Mouse (Mus musculus) thymus, postnatal 4 days (tissue): ENCODE measurements around the gene Tbc1d22a.
A peak's percentile ranks its signal among the peaks of the same experiment; 100 is the strongest.

Source experiments
- DNase-seq: peaks from one replicate; pipeline ENCODE4 v3.0.0; 2021

Tbc1d22a gene

DNA sequence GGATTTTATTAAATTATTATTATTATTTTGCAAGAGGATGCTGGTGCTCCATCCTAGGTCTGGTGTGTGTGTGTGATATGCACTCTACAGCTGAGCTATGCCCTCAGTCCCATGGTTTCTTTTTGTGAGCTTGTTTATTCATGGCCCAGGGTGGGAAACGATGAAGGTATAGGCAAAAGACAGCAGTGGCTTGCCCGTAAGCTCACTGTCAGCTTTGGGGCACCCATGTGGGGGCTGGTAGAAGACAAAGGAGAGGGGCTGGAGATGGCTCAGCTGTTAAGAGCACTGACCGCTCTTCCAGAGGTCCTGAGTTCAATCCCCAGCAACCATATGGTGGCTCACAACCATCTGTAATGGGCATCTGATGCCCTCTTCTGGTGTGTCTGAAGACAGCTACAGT is 32.9 kb upstream of the Tbc1d22a start:
- peak; percentile 36 for DNase-seq

DNA sequence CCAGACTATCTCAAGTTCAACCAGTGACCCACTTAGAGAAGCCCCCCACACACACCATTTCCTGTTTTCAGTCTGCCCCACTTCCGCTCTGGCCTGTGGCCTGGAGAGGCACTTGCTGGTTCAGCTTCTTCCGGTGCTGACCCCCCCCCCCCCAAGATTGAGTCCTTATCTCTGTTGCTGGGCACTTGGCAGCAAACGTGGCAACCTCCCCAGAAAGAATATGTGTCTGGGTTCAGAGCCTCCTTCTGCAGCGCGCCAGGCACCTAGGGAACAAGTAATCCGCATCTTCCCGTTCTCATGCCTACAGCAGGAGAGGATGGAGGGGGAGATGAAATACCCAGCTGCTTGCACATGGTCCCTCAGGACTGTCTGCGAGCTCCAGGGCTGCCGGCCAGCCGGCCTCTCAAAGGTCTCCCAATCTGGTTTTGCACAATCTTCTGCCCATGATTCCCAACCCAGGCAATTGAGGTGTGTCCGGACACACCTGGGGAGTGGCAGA is 32.3 kb upstream of the Tbc1d22a start:
- peak; percentile 72 for DNase-seq

DNA sequence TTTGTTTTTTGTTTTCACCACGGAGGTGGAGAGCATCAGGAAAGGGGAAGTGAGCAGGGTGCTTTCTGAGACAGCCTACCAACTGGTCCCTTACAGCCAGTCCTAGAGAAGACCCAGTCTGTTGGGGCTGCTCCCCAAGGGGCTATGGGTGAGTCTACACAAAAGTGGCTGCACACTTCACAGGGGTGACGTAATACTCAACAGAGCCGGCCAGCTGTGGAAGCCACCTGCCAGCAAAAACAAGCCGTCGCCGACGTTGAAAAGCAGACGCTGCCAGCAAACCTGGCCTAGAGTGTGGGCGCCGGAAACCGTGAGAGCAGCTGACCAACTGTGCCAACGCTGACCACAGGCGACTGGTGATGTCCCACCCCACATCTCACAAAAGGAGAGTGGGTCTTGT is 31.6 kb upstream of the Tbc1d22a start:
- peak; percentile 84 for DNase-seq

DNA sequence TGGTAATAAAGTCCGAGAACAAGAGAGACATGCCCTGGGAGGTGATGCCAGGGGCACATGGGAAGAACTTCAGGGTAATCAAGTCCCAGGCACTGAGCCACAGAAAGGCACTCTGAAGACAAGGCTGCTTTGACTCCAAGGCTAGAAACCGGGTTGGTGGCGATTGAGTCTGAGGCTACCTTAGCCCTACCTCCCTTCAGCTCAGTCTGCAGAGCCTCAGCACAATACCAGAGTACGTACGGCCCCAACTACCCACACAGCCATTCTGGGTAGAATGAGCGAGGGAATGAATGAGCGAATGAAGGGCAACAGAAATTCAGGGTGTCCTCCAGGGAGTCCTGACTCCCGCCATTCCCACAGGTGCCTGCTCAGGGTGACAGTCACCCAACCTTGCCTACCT is 30.8 kb upstream of the Tbc1d22a start:
- DNase-seq: peak; percentile 64

- DNase-seq: peak; percentile 45
These were observed 30.2 kb upstream of the Tbc1d22a start for GRCm38 (mm10) chr15:86184071-86184470.

GRCm38 (mm10) chr15:86184851-86185688 is 29.2 kb upstream of the Tbc1d22a start:
- DNase-seq: peak; percentile 73

- peak; percentile 87 for DNase-seq
These were observed 28.3 kb upstream of the Tbc1d22a start, which contains the start of gene Cerk for GRCm38 (mm10) chr15:86185689-86186569. Gene Cerk (minus strand): TSS chr15:86186141.

DNA sequence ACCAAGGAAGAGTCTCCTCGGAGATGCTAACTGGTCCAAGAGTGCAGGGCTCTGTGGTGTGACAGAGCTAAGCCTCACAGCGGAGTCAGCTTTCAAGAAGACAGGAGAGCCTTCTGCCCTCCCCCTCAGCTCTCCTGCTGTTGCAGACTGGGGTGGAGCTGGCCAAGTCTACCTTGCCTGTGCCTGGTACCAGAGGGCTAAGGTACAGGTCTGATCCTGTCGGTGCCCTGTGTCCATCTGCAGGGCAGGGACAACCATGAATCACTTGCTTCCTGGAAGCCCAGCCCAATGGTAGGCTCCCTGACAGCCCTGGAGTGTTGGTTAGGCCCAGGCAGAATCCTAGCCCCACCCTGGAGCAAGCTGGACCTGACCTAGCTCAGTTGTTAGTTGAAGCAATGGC is 27.6 kb upstream of the Tbc1d22a start:
- DNase-seq: peak; percentile 41

GRCm38 (mm10) chr15:86188186-86188585 is 26.1 kb upstream of the Tbc1d22a start:
- no peak for DNase-seq

- DNase-seq: peak; percentile 28
These were observed 25.4 kb upstream of the Tbc1d22a start for GRCm38 (mm10) chr15:86188746-86189470.

DNA sequence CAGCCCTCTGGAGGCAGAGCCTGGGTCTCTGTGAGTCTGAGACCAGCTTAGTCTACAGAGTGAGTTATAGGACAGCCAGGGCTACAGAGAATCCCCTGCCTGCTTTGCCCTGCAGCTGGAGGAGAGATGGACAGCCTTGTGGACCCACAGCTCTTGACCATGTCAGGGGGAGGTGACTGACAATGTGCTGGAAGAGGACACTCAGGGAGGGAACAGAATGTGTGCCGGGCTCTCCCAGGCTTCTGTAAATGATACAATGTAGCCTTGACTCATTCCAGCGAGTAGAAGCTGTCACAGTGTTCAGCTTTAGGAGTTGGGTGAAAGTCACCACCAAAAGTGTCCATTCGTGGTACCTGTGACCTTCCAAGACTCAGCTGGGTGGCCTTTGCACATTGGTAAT is 23.9 kb upstream of the Tbc1d22a start:
- DNase-seq: no peak

- DNase-seq: peak; percentile 23
These were observed 22.8 kb upstream of the Tbc1d22a start for GRCm38 (mm10) chr15:86191505-86191904.

DNA sequence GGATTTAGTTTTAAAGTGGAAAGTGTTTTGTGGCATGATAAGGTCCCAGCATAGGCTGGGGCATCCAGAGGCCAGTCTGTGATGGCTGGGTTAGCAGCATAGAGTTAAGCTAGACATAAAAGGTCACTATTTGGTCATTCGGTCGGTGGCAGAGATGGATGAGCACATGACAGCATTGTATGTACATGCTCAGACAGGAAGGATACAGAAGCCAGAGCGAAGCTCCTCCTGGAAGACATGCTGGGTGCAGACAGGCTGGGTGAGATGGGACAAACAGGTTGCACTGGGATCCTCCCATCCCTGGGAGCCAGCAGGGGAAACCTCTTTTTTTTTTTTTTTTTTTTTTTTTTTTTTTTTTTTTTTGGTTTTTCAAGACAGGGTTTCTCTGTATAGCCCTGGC is 22.3 kb upstream of the Tbc1d22a start:
- DNase-seq: no peak

- DNase-seq: peak; percentile 68
These were observed 19.4 kb upstream of the Tbc1d22a start for GRCm38 (mm10) chr15:86194676-86195453.

- DNase-seq: no peak
These were observed 15.2 kb upstream of the Tbc1d22a start for GRCm38 (mm10) chr15:86199052-86199451.

DNA sequence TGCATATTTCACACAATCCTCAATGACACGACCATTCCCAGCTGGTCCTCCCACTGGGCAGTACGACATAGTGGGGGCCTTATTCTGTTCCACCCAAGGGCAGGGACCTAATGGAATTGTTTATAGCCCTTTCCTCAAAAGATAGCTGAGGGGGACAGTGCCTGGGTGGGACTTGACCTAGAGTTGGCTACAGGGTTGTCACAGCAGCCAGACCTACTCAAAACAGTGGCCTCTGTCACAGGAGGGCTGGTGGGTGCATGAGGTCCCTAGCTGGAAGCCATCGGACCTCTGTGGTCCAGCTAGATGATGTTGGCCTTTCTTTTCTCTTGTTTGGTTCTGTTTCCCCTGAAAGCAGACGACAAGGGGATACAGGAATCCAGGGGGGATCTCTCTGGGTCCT is 14.8 kb upstream of the Tbc1d22a start:
- no peak for DNase-seq

GRCm38 (mm10) chr15:86200169-86200568 is 14.1 kb upstream of the Tbc1d22a start:
- DNase-seq: no peak

- DNase-seq: no peak
These were observed 13.2 kb upstream of the Tbc1d22a start for GRCm38 (mm10) chr15:86201095-86201494.

- no peak for DNase-seq
These were observed 12.4 kb upstream of the Tbc1d22a start for GRCm38 (mm10) chr15:86201696-86202330.

GRCm38 (mm10) chr15:86202640-86203039 is 11.6 kb upstream of the Tbc1d22a start:
- peak; percentile 59 for DNase-seq

DNA sequence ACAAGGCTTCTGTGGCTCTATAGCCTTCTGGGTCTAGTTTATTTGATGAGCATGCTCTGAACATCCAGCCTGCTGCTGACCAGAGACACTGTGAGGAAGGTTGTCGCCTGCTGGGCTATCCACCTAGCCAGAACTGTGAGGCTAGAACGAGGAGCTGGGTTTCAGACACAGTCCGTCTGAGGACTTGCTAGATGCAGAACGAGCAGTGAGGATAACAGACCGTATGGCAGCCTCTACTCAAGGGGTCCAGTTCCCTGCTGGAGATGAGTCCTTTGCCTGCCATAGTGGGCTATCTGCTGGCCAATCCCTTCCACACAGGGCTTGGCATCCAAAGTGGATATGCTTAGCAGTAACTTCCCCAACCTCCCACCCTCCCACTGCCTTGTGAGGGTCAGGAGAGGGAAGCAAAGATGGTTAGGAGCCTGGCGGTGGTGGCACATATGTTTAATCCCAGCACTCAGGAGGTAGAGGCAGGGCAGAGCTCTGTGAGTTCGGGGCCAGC is 10.9 kb upstream of the Tbc1d22a start:
- no peak for DNase-seq
